Comparison of ENCODE assay signal across 9 mouse cellular contexts in genomic region chr15:79847100-79847499, GRCm38 (mm10). TPM values are rescaled to one million over a fixed set of nuclear protein-coding genes. Genes with fewer than 3 reads are reported as not detected.
DNase-seq lines count a peak whose midpoint lies in the region; ATAC-seq lines count a peak whose summit lies in the region.
"Had no signal": no experiment of that assay in that cellular context is flagged by ENCODE, and none has a peak within 500 bp of the region (broad histone marks: within the 10 kb centered on the region; RNA-seq: fewer than 3 reads in every experiment).

No protein-coding gene starts in this region.

- ATAC-seq in forebrain, embryonic 16.5 days = no peak
- ATAC-seq in forebrain, embryonic 14.5 days = no peak
- peak; percentile 62; the same call in 1 of the 2 replicates for ATAC-seq in heart, embryonic 15.5 days (replicated peaks; ENCODE audit: insufficient number of reproducible peaks, insufficient read depth, low FRiP score, low read depth)

- no peaks in the 10 kb centered on the region for H3K36me3 ChIP-seq in forebrain, embryonic 16.5 days (ENCODE audit: control insufficient read depth, insufficient read depth)
- H3K36me3 ChIP-seq in forebrain, embryonic 14.5 days (ENCODE audit: control insufficient read depth, insufficient read depth, low read length) = no peaks in the 10 kb centered on the region
- H3K36me3 ChIP-seq in heart, embryonic 15.5 days = no peaks in the 10 kb centered on the region
- H3K36me3 ChIP-seq in forebrain, embryonic 10.5 days (replicated peaks) = no peaks in the 10 kb centered on the region
- H3K36me3 ChIP-seq: neural tube, embryonic 13.5 days had no signal

- H3K4me2 ChIP-seq in forebrain, embryonic 16.5 days (ENCODE audit: low read length) = no peak overlapping the region
- H3K4me2 ChIP-seq in forebrain, embryonic 14.5 days (ENCODE audit: low read length) = no peak overlapping the region
- no peak overlapping the region for H3K4me2 ChIP-seq in heart, embryonic 15.5 days
- H3K4me2 ChIP-seq: neural tube, embryonic 13.5 days had no signal

- H3K27ac ChIP-seq in forebrain, embryonic 16.5 days (ENCODE audit: low read length) = no peak overlapping the region
- no peak overlapping the region for H3K27ac ChIP-seq in forebrain, embryonic 14.5 days (ENCODE audit: low read depth, low read length)
- peak overlapping the region; percentile 43 for H3K27ac ChIP-seq in heart, embryonic 15.5 days
- no peak overlapping the region for H3K27ac ChIP-seq in forebrain, embryonic 10.5 days
- H3K27ac ChIP-seq: neural tube, embryonic 13.5 days had no signal

- H3K9me3 ChIP-seq in forebrain, embryonic 16.5 days (ENCODE audit: control insufficient read depth, low read length) = no peaks in the 10 kb centered on the region
- no peaks in the 10 kb centered on the region for H3K9me3 ChIP-seq in forebrain, embryonic 14.5 days (replicated peaks; ENCODE audit: control insufficient read depth, low read length)
- no peaks in the 10 kb centered on the region for H3K9me3 ChIP-seq in heart, embryonic 15.5 days (replicated peaks)
- H3K9me3 ChIP-seq in forebrain, embryonic 10.5 days = peaks cover 7% of the 10 kb centered on the region; the same call in 1 of the 2 replicates
- H3K9me3 ChIP-seq: neural tube, embryonic 13.5 days had no signal

- 17% methylated on average over 5 of the region's 5 CpGs for WGBS in forebrain, embryonic 16.5 days
- WGBS in forebrain, embryonic 14.5 days = 18% methylated on average over 5 of the region's 5 CpGs
- WGBS in heart, embryonic 15.5 days = 23% methylated on average over 5 of the region's 5 CpGs
- WGBS in forebrain, embryonic 10.5 days = 25% methylated on average over 5 of the region's 5 CpGs

- no peaks in the 10 kb centered on the region for H3K27me3 ChIP-seq in forebrain, embryonic 16.5 days (replicated peaks; ENCODE audit: control insufficient read depth, insufficient read depth, low read length)
- H3K27me3 ChIP-seq in forebrain, embryonic 14.5 days (replicated peaks; ENCODE audit: control insufficient read depth, insufficient read depth, low read length) = no peaks in the 10 kb centered on the region
- no peaks in the 10 kb centered on the region for H3K27me3 ChIP-seq in heart, embryonic 15.5 days
- peaks cover 11% of the 10 kb centered on the region; the same call in 1 of the 2 replicates for H3K27me3 ChIP-seq in forebrain, embryonic 10.5 days (ENCODE audit: poor library complexity, severe bottlenecking)
- H3K27me3 ChIP-seq: neural tube, embryonic 13.5 days had no signal

- no peak overlapping the region for H3K4me3 ChIP-seq in forebrain, embryonic 16.5 days (replicated peaks; ENCODE audit: low read length)
- H3K4me3 ChIP-seq in forebrain, embryonic 14.5 days (ENCODE audit: low read depth, low read length) = no peak overlapping the region
- H3K4me3 ChIP-seq in heart, embryonic 15.5 days = no peak overlapping the region
- no peak overlapping the region for H3K4me3 ChIP-seq in forebrain, embryonic 10.5 days
- H3K4me3 ChIP-seq: neural tube, embryonic 13.5 days had no signal

- no peak for DNase-seq in forebrain, embryonic 14.5 days (ENCODE audit: low spot score)
- peak; percentile 53 for DNase-seq in ovary, postnatal 14 days (ENCODE audit: low spot score)
- DNase-seq in ovary, adult 18-20 months (ENCODE audit: low spot score) = no peak
- DNase-seq in skeletal muscle tissue, adult 2 months (ENCODE audit: low read depth, low spot score) = peak; percentile 60
- no peak for DNase-seq in forebrain, embryonic 10.5 days (ENCODE audit: extremely low spot score, low spot score)
- no peak for DNase-seq in adipocyte (ENCODE audit: low spot score)

- H3K4me1 ChIP-seq in forebrain, embryonic 16.5 days (replicated peaks; ENCODE audit: control insufficient read depth, insufficient read depth, low read length) = no peaks in the 10 kb centered on the region
- H3K4me1 ChIP-seq in forebrain, embryonic 14.5 days (ENCODE audit: control insufficient read depth, insufficient read depth, low read length) = no peaks in the 10 kb centered on the region
- H3K4me1 ChIP-seq in heart, embryonic 15.5 days (replicated peaks) = peaks cover 12% of the 10 kb centered on the region
- peaks cover 12% of the 10 kb centered on the region for H3K4me1 ChIP-seq in forebrain, embryonic 10.5 days

- H3K9ac ChIP-seq in forebrain, embryonic 16.5 days (replicated peaks; ENCODE audit: low read depth, low read length) = 0 out of 2 replicates have a peak overlapping the region, but pooled peaks have one; percentile 10
- no peak overlapping the region for H3K9ac ChIP-seq in forebrain, embryonic 14.5 days (ENCODE audit: low read length)
- no peak overlapping the region for H3K9ac ChIP-seq in heart, embryonic 15.5 days
- H3K9ac ChIP-seq: neural tube, embryonic 13.5 days had no signal

RNA-seq across cellular contexts. Expression of gene Cbx6, which starts 12.6 kb away (rescaled TPM):
- 49.3 and 53.2 TPM in 2 replicates for polyA plus RNA-seq in forebrain, embryonic 16.5 days (2015; fragmentation: Nextera tagmentation; extraction: Ambion mirVana)
- polyA plus RNA-seq in forebrain, embryonic 14.5 days (2014; fragmentation: Nextera tagmentation; extraction: Ambion mirVana) = 18.1 and 29.1 TPM in 2 replicates
- polyA plus RNA-seq in heart, embryonic 15.5 days (2015; fragmentation: Nextera tagmentation; extraction: Ambion mirVana) = 52.1 and 65.7 TPM in 2 replicates
- polyA plus RNA-seq in forebrain, embryonic 10.5 days (2016; fragmentation: Nextera tagmentation; extraction: Ambion mirVana) = 21.6 and 22.3 TPM in 2 replicates

RNA-seq across cellular contexts. Expression of gene Npcd, which starts 13.1 kb away (rescaled TPM):
- polyA plus RNA-seq in forebrain, embryonic 16.5 days (2015; fragmentation: Nextera tagmentation; extraction: Ambion mirVana) = 1.4 TPM in 1 of 2 replicates, not detected in the other
- polyA plus RNA-seq in forebrain, embryonic 14.5 days (2014; fragmentation: Nextera tagmentation; extraction: Ambion mirVana) = not detected in 2 replicates
- polyA plus RNA-seq in heart, embryonic 15.5 days (2015; fragmentation: Nextera tagmentation; extraction: Ambion mirVana) = 0.27 TPM in 1 of 2 replicates, not detected in the other
- not detected in 2 replicates for polyA plus RNA-seq in forebrain, embryonic 10.5 days (2016; fragmentation: Nextera tagmentation; extraction: Ambion mirVana)
- polyA plus RNA-seq: neural tube, embryonic 13.5 days had no signal

RNA-seq across cellular contexts. Expression of gene Nptxr, which starts 42.5 kb away (rescaled TPM):
- 19.2 and 24.7 TPM in 2 replicates for polyA plus RNA-seq in forebrain, embryonic 16.5 days (2015; fragmentation: Nextera tagmentation; extraction: Ambion mirVana)
- 7.6 and 8.5 TPM in 2 replicates for polyA plus RNA-seq in forebrain, embryonic 14.5 days (2014; fragmentation: Nextera tagmentation; extraction: Ambion mirVana)
- 1.8 and 3.6 TPM in 2 replicates for polyA plus RNA-seq in heart, embryonic 15.5 days (2015; fragmentation: Nextera tagmentation; extraction: Ambion mirVana)
- polyA plus RNA-seq in forebrain, embryonic 10.5 days (2016; fragmentation: Nextera tagmentation; extraction: Ambion mirVana) = 1.6 and 1.7 TPM in 2 replicates

RNA-seq across cellular contexts. Expression of gene Apobec3, which starts 44.4 kb away (rescaled TPM):
- 6.7 and 8.5 TPM in 2 replicates for polyA plus RNA-seq in forebrain, embryonic 16.5 days (2015; fragmentation: Nextera tagmentation; extraction: Ambion mirVana)
- polyA plus RNA-seq in forebrain, embryonic 14.5 days (2014; fragmentation: Nextera tagmentation; extraction: Ambion mirVana) = 4.8 and 5.6 TPM in 2 replicates
- 13.8 and 36.7 TPM in 2 replicates for polyA plus RNA-seq in heart, embryonic 15.5 days (2015; fragmentation: Nextera tagmentation; extraction: Ambion mirVana)
- polyA plus RNA-seq in forebrain, embryonic 10.5 days (2016; fragmentation: Nextera tagmentation; extraction: Ambion mirVana) = 9.2 and 11.0 TPM in 2 replicates

Comparison
In these comparisons a context has a peak if more than half of its experiments do, and no peak if none do; other contexts are left out.
1. DNase-seq: peak in ovary, postnatal 14 days (single experiment) and skeletal muscle tissue, adult 2 months (single experiment); none in forebrain, embryonic 14.5 days (single experiment), ovary, adult 18-20 months (single experiment), forebrain, embryonic 10.5 days (single experiment) and adipocyte (single experiment).